Mouse (Mus musculus) Patski (cell line): ENCODE measurements around the gene Olfr13. TPM values are rescaled to one million over a fixed set of nuclear protein-coding genes. Genes with fewer than 3 reads are reported as not detected.
"Not testable (repeated sequence)": the region's sequence is repeated elsewhere in the genome, so short reads cannot be mapped to it uniquely, and the experiment has no call there.

ENCODE experiments used
- ATAC-seq: fragments of 100-300 bp; one replicate; pipeline ENCODE4 v1.8.0; 2021
- CTCF ChIA-PET: fragments of 350-600 bp; sonication (Branson Sonifier 250); formaldehyde crosslinking; loops from one replicate; lab custom pipeline; 2022; ENCODE audit warnings: inconsistent platforms; lab: Charles Lee
- POLR2A ChIA-PET: fragments of 350-600 bp; sonication (Branson Sonifier 250); formaldehyde crosslinking; loops from one replicate; lab custom pipeline; 2022; ENCODE audit warnings: antibody characterized with exemption, inconsistent platforms; lab: Charles Lee
- DNase-seq: peaks from one replicate; pipeline ENCODE4 v3.0.0-alpha.2; 2011; ENCODE audit warnings: low read depth, low spot score
- H3K27me3 ChIP-seq: fragments of 371-371 bp; one replicate; pipeline ENCODE4 v1.5.1; 2021
- CTCF ChIP-seq: fragments of 100-300 bp; IDR thresholded peaks from one replicate; pipeline ENCODE4 v1.5.1; 2021
- in situ Hi-C: fragments of 300-500 bp; cut with MboI; formaldehyde crosslinking; loops from 3 replicates; pipeline ENCODE4 v1.11.1; 2018; ENCODE audit warnings: low pct_unique_long_range_greater_than_20kb, mixed read lengths
- polyA plus RNA-seq: library from polyadenylated mRNA; unstranded; gene quantifications from one replicate; pipeline ENCODE4 v1.2.3, GENCODE M21; 2021

Gene Olfr13
- not detected for polyA plus RNA-seq

DNA sequence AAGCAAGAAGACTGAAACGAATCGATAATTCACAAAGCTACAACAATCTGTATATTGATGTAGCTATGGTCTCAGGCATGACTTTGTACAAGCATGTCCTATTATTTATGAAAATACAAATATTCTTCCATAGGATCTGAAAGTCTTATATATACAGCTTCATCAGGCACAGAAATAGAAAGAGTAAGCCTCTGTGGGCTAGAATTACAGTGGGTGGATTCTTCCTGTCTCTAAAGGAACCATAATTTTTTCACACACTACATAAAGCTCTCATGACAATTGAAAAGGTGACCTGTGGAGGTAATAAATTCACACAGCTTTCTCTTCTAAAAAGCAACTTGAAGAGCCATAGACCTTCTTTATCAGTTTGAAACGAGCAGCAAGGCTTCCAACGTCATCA, at the start of gene Olfr13:
TSS of gene Olfr13 (plus strand) at position 301 of the 400 bp plus-strand sequence.
- ChIA-PET POLR2A (no interaction called here), CTCF (interaction anchor here (0.7 to 1.6 kb wide), 3 partner anchors 31 to 125 kb away, joined by 3 read pairs; no protein-coding TSS in a partner anchor)
- peaks cover 16% of the 10 kb centered on the region for H3K27me3 ChIP-seq
- DNase-seq: no peak
- no peak for TF ChIP-seq CTCF
- no peak for ATAC-seq
- in situ Hi-C loops: no loop called here

DNA sequence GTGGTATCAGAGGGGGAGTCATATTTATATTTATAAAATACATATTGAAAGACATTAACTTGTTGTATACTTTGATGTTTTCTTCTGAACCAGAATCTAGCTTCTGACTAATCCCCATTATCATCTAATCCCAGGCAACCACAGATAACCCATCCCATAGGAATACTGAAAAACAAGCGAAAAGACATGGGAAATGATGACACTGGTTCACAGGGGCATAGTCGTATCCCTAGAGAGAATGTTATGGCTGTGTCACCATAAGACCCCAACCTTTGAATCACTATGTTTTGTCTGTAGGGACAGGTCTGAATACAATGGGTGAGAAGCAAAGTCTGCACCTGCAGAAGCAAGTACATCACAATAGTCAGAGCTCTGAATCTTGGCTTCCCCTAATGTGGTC, 25.7 kb upstream of the Olfr13 start, which contains the start of gene Olfr237-ps1:
TSS of gene Olfr237-ps1 (plus strand) at position 301 of the 400 bp plus-strand sequence.
- CTCF ChIA-PET, H3K27me3 ChIP-seq, ATAC-seq, POLR2A ChIA-PET, DNase-seq, in situ Hi-C loops: not testable (repeated sequence)

DNA sequence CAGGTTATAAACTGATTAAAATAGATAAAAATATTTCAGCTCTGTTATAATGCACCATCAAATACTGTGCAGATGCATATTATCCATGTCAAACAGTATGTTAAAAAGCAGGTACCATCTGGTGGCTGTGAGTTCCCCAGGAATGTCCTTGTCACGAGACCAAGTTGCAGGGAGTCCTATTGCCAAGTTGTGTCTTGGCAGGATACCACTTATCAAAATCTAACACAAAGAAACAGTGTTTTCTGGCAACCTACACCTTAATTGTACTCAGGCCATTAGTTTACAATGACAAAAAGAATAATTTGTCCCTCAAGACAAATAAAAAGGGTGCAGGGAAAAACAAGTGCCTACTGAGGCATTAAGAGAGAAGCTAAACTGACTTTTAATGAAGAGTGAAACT, 12.4 kb upstream of the Olfr13 start:
- in situ Hi-C loops: no loop called here
- DNase-seq: no peak
- ChIA-PET POLR2A (no interaction called here), CTCF (no interaction called here)
- H3K27me3 ChIP-seq: peaks cover 13% of the 10 kb centered on the region
- ATAC-seq: no peak
- TF ChIP-seq CTCF: no peak

DNA sequence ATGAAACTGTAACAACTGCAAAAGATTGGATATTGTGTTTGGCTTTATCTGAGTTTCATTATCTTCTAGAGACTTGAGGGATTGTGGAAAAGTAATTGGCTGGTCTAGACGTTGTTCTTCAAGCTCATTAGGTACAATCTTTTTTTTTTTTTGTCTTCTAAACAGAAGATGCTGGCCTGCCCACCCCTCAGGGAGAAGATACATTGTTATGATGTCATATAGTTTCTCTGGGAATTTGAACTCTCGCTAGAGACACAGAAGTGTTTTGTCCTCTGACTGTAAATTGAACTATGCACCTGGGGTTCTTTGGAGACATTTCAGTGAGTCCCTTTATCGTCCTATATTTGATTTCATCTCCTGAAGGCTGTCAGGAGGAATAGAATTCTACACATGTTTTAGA, 9.0 kb upstream of the Olfr13 start, which contains the start of gene Olfr437:
TSS of gene Olfr437 (plus strand) at position 301 of the 400 bp plus-strand sequence.
- in situ Hi-C loops: no loop called here
- ATAC-seq (no peak), DNase-seq (no peak)
- ChIA-PET POLR2A (no interaction called here), CTCF (no interaction called here)
- peaks cover 17% of the 10 kb centered on the region for H3K27me3 ChIP-seq
- no peak for TF ChIP-seq CTCF

DNA sequence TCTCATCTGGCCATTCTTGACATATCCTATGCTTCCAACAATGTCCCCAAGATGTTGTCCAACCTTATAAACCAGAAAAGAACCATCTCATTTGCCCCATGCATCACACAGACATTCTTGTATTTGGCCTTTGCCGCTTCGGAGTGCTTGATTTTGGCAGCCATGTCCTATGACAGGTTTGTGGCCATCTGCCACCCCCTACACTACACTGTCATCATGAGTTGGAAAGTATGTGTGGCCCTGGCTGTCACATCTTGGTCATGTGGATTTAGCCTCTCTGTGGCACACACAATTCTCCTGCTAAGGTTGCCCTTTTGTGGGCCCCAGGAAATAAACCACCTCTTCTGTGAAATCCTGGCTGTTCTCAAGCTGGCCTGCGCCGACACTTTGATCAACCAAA, 4.7 kb upstream of the Olfr13 start:
- POLR2A ChIA-PET: no interaction called here
- DNase-seq: no peak
- peaks cover 21% of the 10 kb centered on the region for H3K27me3 ChIP-seq
- ATAC-seq: no peak
- in situ Hi-C loops: no loop called here
- TF ChIP-seq CTCF: no peak
- CTCF ChIA-PET: no interaction called here

DNA sequence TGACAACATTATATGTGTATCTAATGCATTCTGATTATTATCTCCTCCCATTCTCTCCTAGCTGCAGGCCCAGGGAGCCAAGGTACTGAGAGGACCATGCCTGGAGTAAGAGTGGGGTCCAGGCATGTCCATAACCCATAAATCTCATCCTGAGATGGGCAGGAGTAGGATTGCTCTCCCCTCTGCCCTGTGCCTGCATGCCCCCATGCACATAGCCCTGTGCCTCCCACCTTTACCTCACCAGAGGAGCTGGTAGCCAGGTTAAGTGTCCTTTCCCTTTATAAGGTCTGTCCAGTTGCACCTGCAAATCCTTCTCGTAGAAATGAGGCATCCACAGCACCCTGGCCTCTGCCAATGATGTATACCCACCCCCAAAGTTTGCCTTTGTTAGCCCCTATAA, 6.2 kb downstream of the Olfr13 start:
- H3K27me3 ChIP-seq: peaks cover 6% of the 10 kb centered on the region
- in situ Hi-C loops: no loop called here
- ATAC-seq: no peak
- DNase-seq: no peak
- CTCF ChIA-PET: no interaction called here
- POLR2A ChIA-PET: no interaction called here
- TF ChIP-seq CTCF: no peak

DNA sequence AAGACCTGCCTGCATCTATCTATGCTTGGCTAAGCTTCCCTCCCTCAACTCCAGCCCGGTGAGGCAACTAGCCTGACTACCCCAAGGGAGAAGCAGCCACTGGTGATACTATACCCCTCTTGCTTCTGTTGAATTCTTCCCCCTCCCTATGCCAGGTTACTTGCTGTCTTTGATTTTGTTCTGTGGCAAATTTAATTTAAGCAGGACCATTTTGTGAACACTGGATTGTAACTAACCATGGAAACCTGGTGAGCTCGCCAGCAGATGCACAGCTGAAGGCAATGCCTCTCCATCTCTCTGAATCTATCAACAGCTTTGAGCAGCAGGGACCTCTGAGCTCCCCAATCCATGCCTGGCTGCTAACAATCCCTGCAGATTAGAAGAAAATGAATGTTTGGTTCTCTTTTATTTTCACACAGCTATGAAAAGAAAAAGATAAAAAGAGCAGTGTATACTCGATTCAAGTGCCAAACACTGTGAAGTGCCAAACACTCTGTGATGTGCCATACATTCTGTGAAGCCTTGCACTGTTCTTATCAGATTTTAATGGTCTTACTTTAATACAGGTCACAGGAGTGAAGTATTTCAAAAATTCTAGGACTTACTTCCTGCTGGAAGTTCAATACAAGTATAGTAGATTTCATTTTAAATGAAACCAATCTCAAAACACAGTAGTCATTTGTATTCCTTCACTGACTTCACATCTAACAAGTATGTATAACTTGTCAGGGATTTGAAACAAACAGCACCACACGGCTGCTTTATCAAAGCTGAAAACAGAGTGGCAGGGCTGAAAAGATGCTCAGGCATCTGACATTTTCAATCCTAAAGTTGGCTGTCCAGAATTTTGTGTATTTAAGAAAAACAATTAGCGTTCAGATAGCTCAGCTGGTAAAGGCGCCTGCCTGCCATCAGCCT, 6.9 kb downstream of the Olfr13 start:
- in situ Hi-C loops: no loop called here
- POLR2A ChIA-PET: no interaction called here
- H3K27me3 ChIP-seq: peaks cover 6% of the 10 kb centered on the region
- DNase-seq (no peak), ATAC-seq (no peak)
- TF ChIP-seq CTCF: no peak
- CTCF ChIA-PET: no interaction called here

DNA sequence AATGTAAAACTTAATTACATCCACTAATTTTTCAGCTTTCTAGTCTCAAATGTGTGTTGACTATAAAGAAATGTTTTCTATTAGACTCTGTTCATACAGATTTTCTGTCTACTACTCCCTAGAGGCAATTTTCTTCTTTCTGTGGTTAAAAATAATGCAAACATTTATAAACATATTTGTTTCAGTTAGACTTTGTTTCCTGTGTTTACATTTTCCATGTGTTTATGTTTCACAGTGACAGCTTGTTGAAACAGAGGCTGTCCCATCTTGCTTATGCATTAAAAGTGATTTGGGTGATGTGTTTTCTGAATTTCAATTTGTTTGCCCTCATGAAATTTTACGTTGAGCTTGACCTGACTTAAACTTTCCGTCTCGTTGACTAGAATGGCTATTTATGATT, 19.0 kb downstream of the Olfr13 start:
- no peak for ATAC-seq
- TF ChIP-seq CTCF: no peak
- ChIA-PET POLR2A (no interaction called here), CTCF (interaction anchor here (1.1 to 1.6 kb wide), 3 partner anchors 9 to 22 kb away, joined by 3 read pairs; no protein-coding TSS in a partner anchor)
- DNase-seq: no peak
- no peaks in the 10 kb centered on the region for H3K27me3 ChIP-seq
- in situ Hi-C loops: no loop called here

DNA sequence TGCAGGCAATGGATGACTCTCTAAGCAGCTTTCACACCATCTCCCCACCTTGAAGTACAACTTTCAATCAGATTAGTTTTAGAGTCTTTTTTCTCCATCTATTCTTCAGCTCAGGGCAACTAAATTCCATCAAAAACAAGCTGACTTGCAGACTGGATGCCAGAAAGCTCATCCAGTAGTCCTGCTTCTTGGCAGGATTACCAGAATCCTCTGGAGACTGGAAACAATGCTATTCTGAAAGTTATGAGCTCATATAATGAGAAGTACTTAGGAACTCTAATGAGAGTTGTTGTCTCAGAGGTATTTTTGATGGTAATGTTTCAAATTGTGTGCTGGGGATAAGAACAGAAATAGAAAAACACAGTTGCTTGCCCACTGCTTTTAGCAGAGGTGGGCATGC, 24.8 kb downstream of the Olfr13 start, which contains the start of gene Olfr435:
TSS of gene Olfr435 (plus strand) at position 366 of the 400 bp plus-strand sequence.
- in situ Hi-C loops: no loop called here
- ChIA-PET CTCF (no interaction called here), POLR2A (no interaction called here)
- TF ChIP-seq CTCF: no peak
- DNase-seq (no peak), ATAC-seq (no peak)
- H3K27me3 ChIP-seq: peaks cover 20% of the 10 kb centered on the region

DNA sequence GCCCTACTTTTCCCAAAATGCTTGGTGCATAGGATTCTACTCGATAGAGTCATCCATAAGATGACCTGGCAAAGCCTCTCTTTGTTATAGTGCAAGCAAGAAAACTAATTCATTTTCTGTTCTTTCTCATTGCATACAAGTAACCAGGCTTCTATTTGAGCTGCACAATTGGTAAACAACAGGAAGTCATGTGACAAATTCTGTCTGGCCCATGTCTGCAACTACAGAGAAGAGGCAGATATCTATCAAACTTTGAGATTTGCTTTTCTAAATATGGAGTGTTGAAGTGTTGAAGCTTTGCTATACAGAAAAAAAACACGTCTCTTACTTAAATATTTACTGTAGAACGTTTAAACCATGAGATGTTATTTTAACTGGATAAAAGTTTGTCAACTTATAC, 26.2 kb downstream of the Olfr13 start:
- ATAC-seq (no peak), DNase-seq (no peak)
- peaks cover 20% of the 10 kb centered on the region for H3K27me3 ChIP-seq
- no peak for TF ChIP-seq CTCF
- in situ Hi-C loops: no loop called here
- ChIA-PET CTCF (no interaction called here), POLR2A (no interaction called here)

DNA sequence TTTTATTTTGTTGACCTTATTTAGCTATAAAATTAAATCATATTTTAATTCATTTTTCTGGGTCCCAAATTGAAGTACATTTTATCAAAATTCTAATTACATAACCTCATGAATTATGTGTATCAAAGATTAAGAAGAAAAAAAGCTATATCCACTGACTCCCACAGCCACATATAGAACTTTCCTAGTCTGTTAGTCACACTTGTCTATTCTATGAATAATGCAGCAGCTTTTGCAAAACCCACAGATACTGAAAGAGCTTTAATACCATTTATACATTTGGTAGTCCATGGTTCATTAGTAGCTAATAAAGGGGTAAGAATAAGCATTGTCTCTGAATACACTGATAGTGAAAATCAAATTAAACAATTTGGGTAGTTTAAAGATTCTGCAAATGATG, 30.8 kb downstream of the Olfr13 start:
- in situ Hi-C loops: no loop called here
- ATAC-seq (no peak), DNase-seq (no peak)
- POLR2A ChIA-PET: no interaction called here
- CTCF ChIA-PET: interaction anchor here (0.8 to 1.3 kb wide), 3 partner anchors 12 to 31 kb away, joined by 3 read pairs; partner anchors contain the start of gene Olfr13
- no peak for TF ChIP-seq CTCF
- H3K27me3 ChIP-seq: peaks cover 15% of the 10 kb centered on the region
